Mouse (Mus musculus) hindbrain, postnatal 0 days (tissue): ENCODE measurements around the gene Celf2. TPM values are rescaled to one million over a fixed set of nuclear protein-coding genes. Genes with fewer than 3 reads are reported as not detected.

Source experiments
- ATAC-seq: fragments of 200-750 bp; cut with Nextera tagmentation; 2 replicates; pipeline ENCODE4 v1.8.0; 2017; ENCODE audit warnings: mild to moderate bottlenecking, moderate TSS enrichment, moderate library complexity
- DNase-seq: peaks from one replicate; pipeline ENCODE4 v3.0.0-alpha.2; 2015; ENCODE audit warnings: low spot score
- H3K27ac ChIP-seq: fragments of 300-500 bp; sonication (generic); 2 replicates; pipeline ENCODE4 v1.5.1; 2014; ENCODE audit warnings: mild to moderate bottlenecking
- H3K27me3 ChIP-seq: fragments of 300-500 bp; sonication (generic); 2 replicates; pipeline ENCODE4 v1.6.1; 2014; ENCODE audit warnings: low read length, mixed read lengths; ENCODE audit not compliant: insufficient read depth
- H3K36me3 ChIP-seq: fragments of 300-500 bp; sonication (generic); 2 replicates; pipeline ENCODE4 v1.6.1; 2014; ENCODE audit warnings: low read length, mixed read lengths; ENCODE audit not compliant: insufficient read depth
- H3K4me1 ChIP-seq: fragments of 300-500 bp; sonication (generic); 2 replicates; pipeline ENCODE4 v1.6.1; 2014; ENCODE audit warnings: antibody characterized with exemption, low read length, mixed read lengths; ENCODE audit not compliant: insufficient read depth
- H3K4me2 ChIP-seq: fragments of 300-500 bp; sonication (generic); 2 replicates; pipeline ENCODE4 v1.6.1; 2014; ENCODE audit warnings: low read depth, mild to moderate bottlenecking, low read length, moderate library complexity, mixed read lengths
- H3K4me3 ChIP-seq: fragments of 300-500 bp; sonication (generic); 2 replicates; pipeline ENCODE4 v1.5.1; 2014; ENCODE audit warnings: low read length
- H3K9ac ChIP-seq: fragments of 300-500 bp; sonication (generic); replicated peaks from 2 replicates; pipeline ENCODE4 v1.6.1; 2014; ENCODE audit warnings: mild to moderate bottlenecking, low read length, moderate library complexity, mixed read lengths
- H3K9me3 ChIP-seq: fragments of 300-500 bp; sonication (generic); 2 replicates; pipeline ENCODE4 v1.6.1; 2016; ENCODE audit warnings: low read length, mixed read lengths
- CTCF ChIP-seq: IDR thresholded peaks from 2 replicates; pipeline ENCODE4 v1.5.1; 2016; ENCODE audit warnings: antibody characterized with exemption, control low read depth, low read depth
- WGBS: fragments of 180-500 bp; shearing (Covaris S2); extraction: QIAGEN DNeasy Blood & Tissue Kit; methylation state at CpG from one replicate; pipeline ENCODE4 v1.1.7; 2014; 5-methylcytosine and 5-hydroxymethylcytosine counted together
- polyA plus RNA-seq: library from polyadenylated mRNA; unstranded; fragments of >200 nt; fragmentation: Nextera tagmentation; extraction: Ambion mirVana; gene quantifications from 2 replicates; pipeline ENCODE4 v1.2.1, GENCODE M21; 2015
- total RNA-seq: library from RNA; depleted of rRNA; stranded (reverse); fragments of >200 nt; gene quantifications from 2 replicates; pipeline ENCODE4 v1.2.3, GENCODE M21; 2014

Celf2 gene
- total and polyA plus RNA-seq, 2 experiments from 2014 or later, result 110 to 160 TPM

- TF ChIP-seq CTCF, result no peak
These were observed 272.9 kb downstream of the Celf2 start for GRCm38 (mm10) chr2:7236452-7236851.

GRCm38 (mm10) chr2:7235059-7235741, 274.2 kb downstream of the Celf2 start:
- H3K9me3 ChIP-seq, result no peaks in the 10 kb centered on the region
- no peaks in the 10 kb centered on the region for H3K4me1 ChIP-seq
- H3K36me3 ChIP-seq, result no peaks in the 10 kb centered on the region
- H3K4me2 ChIP-seq, result no peak overlapping the region
- H3K27me3 ChIP-seq, result no peaks in the 10 kb centered on the region
- no peak overlapping the region for H3K9ac ChIP-seq
- ATAC-seq (no peak), DNase-seq (no peak)
- no peak overlapping the region for H3K27ac ChIP-seq
- no peak overlapping the region for H3K4me3 ChIP-seq
- 86% methylated on average over 4 of the region's 4 CpGs for WGBS
- TF ChIP-seq CTCF, result no peak

More at GRCm38 (mm10) chr2:7236452-7236851, 272.9 kb downstream of the Celf2 start:
- 85% methylated on average over 3 of the region's 3 CpGs for WGBS
- Histone ChIP-seq H3K9ac (no peak overlapping the region), H3K27ac (no peak overlapping the region), H3K9me3 (no peaks in the 10 kb centered on the region), H3K4me3 (no peak overlapping the region), H3K4me2 (no peak overlapping the region), H3K27me3 (no peaks in the 10 kb centered on the region), H3K4me1 (no peaks in the 10 kb centered on the region), H3K36me3 (no peaks in the 10 kb centered on the region)
- no peak for DNase-seq
- no peak for ATAC-seq

DNA sequence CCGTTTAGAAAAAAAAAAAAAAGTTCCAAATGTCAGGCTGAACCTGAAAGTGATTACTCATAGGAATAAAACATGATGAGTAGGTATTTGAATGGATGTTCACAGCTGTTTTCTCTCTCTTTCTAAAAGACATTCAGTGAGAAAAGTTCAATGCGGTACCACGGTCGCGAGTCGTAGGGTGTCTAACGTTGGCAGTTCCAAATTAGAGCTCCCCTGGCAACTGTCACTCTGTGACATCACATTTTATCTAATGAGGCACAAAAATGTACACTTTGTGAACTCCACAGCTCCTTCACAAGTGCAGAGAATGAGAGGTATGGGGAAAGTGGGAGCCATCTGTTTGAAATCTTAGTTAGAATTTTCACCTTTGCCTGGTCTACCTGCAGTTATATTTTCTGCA, 274.8 kb downstream of the Celf2 start:
- DNase-seq (no peak), ATAC-seq (no peak)
- WGBS, result 59% methylated on average over 7 of the region's 7 CpGs
- no peak overlapping the region for H3K4me3 ChIP-seq
- TF ChIP-seq CTCF, result no peak
- no peak overlapping the region for H3K4me2 ChIP-seq
- no peaks in the 10 kb centered on the region for H3K27me3 ChIP-seq
- no peak overlapping the region for H3K9ac ChIP-seq
- H3K27ac ChIP-seq, result no peak overlapping the region
- no peaks in the 10 kb centered on the region for H3K36me3 ChIP-seq
- no peaks in the 10 kb centered on the region for H3K4me1 ChIP-seq
- H3K9me3 ChIP-seq, result no peaks in the 10 kb centered on the region

DNA sequence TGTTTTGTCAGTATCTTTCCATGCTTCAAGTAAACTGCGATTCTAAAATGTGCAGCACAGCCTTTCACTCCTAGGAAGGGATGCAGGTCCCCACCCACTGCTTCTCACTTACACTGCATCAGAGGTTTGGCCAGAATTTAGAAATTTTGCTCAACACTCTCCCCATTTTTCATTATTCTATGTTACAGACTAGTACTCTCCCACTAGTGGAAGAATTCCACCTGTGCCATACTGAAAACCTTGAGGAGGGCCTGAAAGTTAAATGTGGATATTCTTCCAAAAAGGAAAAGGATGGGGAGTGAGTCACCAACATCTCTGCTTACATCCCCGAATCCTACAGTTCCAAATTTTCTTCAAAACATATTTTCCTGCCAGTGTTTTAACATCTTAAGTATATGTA, 276.0 kb downstream of the Celf2 start:
- Histone ChIP-seq H3K27ac (no peak overlapping the region), H3K4me1 (no peaks in the 10 kb centered on the region), H3K9ac (no peak overlapping the region), H3K27me3 (no peaks in the 10 kb centered on the region), H3K36me3 (no peaks in the 10 kb centered on the region), H3K4me2 (no peak overlapping the region), H3K4me3 (no peak overlapping the region), H3K9me3 (no peaks in the 10 kb centered on the region)
- no peak for DNase-seq
- ATAC-seq, result no peak
- 83% methylated on average over 2 of the region's 2 CpGs for WGBS
- TF ChIP-seq CTCF, result no peak

DNA sequence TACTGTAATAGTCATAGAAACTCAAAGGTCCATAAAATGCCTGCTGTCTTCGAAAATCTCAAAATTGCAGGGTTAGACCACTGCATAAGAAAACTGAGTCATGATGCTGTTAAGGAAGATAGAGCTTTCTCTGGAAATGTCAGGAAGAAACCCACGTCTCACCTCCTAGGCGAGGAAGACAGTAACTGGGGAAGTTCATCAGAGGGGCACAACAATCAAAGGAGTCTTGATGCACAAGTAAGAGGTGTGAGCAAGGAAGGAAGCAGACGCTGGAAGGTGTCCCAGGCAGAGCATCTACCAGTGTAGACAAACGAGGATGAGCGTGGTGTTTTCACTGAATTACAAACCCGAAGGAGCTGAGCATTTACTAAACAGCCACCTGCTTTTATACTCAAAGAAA, 282.6 kb downstream of the Celf2 start:
- H3K9ac ChIP-seq, result no peak overlapping the region
- WGBS, result 91% methylated on average over 7 of the region's 7 CpGs
- no peak for DNase-seq
- H3K27me3 ChIP-seq, result no peaks in the 10 kb centered on the region
- no peak overlapping the region for H3K4me3 ChIP-seq
- no peak overlapping the region for H3K27ac ChIP-seq
- no peak for TF ChIP-seq CTCF
- no peaks in the 10 kb centered on the region for H3K4me1 ChIP-seq
- H3K9me3 ChIP-seq, result no peaks in the 10 kb centered on the region
- no peak for ATAC-seq
- H3K36me3 ChIP-seq, result no peaks in the 10 kb centered on the region
- H3K4me2 ChIP-seq, result no peak overlapping the region

GRCm38 (mm10) chr2:7224346-7225071, 284.9 kb downstream of the Celf2 start:
- H3K27ac ChIP-seq, result no peak overlapping the region
- H3K9me3 ChIP-seq, result no peaks in the 10 kb centered on the region
- no peaks in the 10 kb centered on the region for H3K36me3 ChIP-seq
- WGBS, result 45% methylated on average over 3 of the region's 3 CpGs
- no peak overlapping the region for H3K4me3 ChIP-seq
- H3K27me3 ChIP-seq, result no peaks in the 10 kb centered on the region
- no peaks in the 10 kb centered on the region for H3K4me1 ChIP-seq
- no peak for TF ChIP-seq CTCF
- DNase-seq, result no peak
- H3K4me2 ChIP-seq, result no peak overlapping the region
- ATAC-seq, result no peak
- no peak overlapping the region for H3K9ac ChIP-seq

- Histone ChIP-seq H3K27me3 (no peaks in the 10 kb centered on the region), H3K27ac (no peak overlapping the region), H3K9me3 (no peaks in the 10 kb centered on the region), H3K36me3 (no peaks in the 10 kb centered on the region), H3K4me3 (no peak overlapping the region), H3K9ac (no peak overlapping the region), H3K4me2 (no peak overlapping the region), H3K4me1 (no peaks in the 10 kb centered on the region)
- no peak for TF ChIP-seq CTCF
- DNase-seq, result peak; percentile 6
- no peak for ATAC-seq
- WGBS, result 34% methylated on average over 2 of the region's 2 CpGs
These were observed 285.8 kb downstream of the Celf2 start for GRCm38 (mm10) chr2:7223538-7223937.
